Mouse (Mus musculus): ENCODE measurements around the gene Pin1. TPM values are rescaled to one million over a fixed set of nuclear protein-coding genes. Genes with fewer than 3 reads are reported as not detected.

Pin1 gene
- total RNA-seq (2023; ENCODE audit: inconsistent age): 14.5 to 16.2 TPM (median 15.0 TPM) in 4 replicates

DNA sequence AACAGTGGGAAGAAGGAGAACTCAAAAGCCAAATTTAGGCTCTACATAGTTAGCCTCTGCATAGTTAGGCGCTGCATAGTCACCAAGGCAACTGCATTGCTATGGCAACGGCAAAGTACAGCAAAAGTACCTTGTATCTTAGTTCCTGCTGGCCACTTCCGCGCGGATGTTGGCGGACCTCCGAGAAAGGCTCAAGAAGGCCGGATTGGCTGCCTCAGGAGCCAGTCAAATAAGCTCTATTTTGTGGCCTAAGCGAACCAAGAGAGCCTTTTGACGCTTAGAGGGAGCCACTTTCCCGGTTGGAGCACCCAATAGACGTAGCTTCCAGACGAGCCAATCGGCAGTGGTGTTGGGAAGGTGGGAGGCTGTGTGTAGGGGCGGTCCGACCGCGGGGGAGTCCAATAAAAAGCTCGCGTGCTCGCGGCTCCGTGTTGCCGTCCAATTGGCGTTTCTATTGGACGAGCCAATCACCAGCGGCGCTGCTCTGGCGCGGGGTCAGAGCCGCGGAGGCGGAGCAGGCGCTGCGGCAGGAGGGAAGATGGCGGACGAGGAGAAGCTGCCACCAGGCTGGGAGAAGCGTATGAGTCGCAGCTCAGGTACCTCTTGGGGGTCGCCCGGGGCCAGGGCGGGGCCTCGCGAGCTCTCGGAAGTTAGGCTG, at the start of gene Pin1:
Gene Pin1 (plus strand): TSS at position 494 of the 658 bp plus-strand sequence.

DNA sequence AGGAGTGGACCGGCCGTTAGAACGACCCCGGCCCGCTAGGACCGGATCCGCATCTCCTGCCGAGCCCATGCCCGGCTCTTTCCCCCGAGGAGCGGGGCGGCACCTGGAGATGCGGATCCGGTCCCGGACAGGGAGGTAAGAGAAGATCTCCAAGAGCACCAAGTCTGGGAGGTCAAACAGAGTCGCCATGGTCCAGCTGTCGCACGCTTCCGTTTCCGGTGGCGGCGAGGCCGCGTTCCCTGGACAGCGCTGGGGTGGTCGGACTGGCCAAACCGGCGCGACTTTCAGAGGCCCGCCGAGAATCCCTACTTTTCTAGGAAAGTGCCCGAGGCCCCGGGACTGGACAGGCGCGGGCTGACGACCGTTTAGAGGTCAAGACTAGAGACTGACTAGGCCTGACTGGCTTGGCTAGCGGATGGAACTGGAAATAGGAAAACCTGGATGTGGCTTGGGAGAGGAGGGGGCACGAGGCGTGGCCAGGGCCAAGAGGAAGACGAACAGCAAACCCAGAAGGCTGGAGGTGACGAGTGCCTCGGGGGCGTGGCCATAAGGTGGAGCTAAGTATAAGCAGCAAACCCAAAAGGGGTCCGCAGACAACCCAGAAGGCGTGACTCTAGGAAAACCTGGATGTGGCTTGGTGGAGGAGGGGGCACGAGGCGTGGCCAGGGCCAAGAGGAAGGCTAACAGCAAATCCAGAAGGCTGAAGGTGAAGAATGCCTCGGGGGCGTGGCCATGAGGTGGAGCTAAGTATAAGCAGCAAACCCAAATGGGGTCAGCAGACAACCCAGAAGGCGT, 9.6 kb upstream of the Pin1 start, which contains the start of gene Ubl5:
Gene Ubl5 (plus strand): TSS at position 778 of the 795 bp plus-strand sequence.

DNA sequence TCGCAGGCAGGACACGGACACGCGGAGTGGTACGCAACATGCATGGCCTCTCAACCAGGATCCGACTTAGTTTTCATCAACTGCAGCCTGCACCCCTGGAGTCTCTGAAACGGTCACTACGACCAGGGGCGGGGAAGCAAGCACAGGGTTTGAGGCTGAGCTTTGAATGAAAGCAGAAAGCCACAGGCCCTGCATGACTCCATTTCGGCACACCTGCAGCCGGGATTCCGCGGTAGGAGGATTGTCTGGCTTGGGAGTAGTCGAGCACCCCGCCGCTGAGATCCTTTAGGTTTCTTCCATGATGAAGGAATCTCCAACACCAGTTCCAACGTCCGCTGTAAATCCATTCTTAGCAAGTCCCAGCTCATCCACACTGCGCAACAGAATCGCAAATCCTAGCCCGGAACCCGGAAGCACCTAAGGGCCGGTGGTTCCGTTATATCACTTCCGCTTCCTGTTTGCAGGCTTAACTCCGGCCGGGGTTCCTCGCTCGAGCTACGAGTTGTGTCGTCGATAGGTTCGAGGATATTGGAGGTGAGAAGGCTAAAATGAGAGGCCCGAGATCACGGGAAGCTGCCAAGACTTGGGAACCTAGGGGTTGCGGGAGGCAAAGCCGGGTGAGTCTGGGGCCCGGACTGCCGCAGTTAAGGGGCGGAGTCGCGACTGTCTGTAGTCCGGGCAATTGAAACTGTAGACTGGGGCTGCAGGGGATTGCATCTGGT, 7.4 kb upstream of the Pin1 start, which contains the start of gene Fbxl12:
Gene Fbxl12 (minus strand): TSS at position 408 of the 722 bp plus-strand sequence.

Other genes with a start within 250 kb of the Pin1 start
- gene Zfp26, start 191.9 kb upstream of the Pin1 start, total RNA-seq (2023; ENCODE audit: inconsistent age): 41.1 to 45.0 TPM (median 44.4 TPM) in 4 replicates
- gene Zfp426, start 159.3 kb upstream of the Pin1 start, total RNA-seq (2023; ENCODE audit: inconsistent age): 17.4 to 25.3 TPM (median 18.8 TPM) in 4 replicates
- 29.0 to 37.7 TPM (median 33.0 TPM) in 4 replicates for gene Zfp266, start 130.7 kb upstream of the Pin1 start, total RNA-seq (2023; ENCODE audit: inconsistent age)
- 7.0 to 9.6 TPM (median 8.3 TPM) in 4 replicates for gene Zfp846, start 70.8 kb upstream of the Pin1 start, total RNA-seq (2023; ENCODE audit: inconsistent age)
- 350 to 393 TPM (median 361 TPM) in 4 replicates for gene Ubl5, start 9.2 kb upstream of the Pin1 start, total RNA-seq (2023; ENCODE audit: inconsistent age)
- gene Fbxl12, start 7.3 kb upstream of the Pin1 start, total RNA-seq (2023; ENCODE audit: inconsistent age): 80.5 to 89.3 TPM (median 85.7 TPM) in 4 replicates
- not detected in 4 replicates for gene Olfm2, start 94.3 kb downstream of the Pin1 start, total RNA-seq (2023; ENCODE audit: inconsistent age)
- gene Col5a3, start 163.0 kb downstream of the Pin1 start, total RNA-seq (2023; ENCODE audit: inconsistent age): 0.72 to 3.0 TPM (median 1.7 TPM) in 4 replicates
- not detected in 4 replicates for gene Rdh8, start 166.4 kb downstream of the Pin1 start, total RNA-seq (2023; ENCODE audit: inconsistent age)
- gene A230050P20Rik, start 216.5 kb downstream of the Pin1 start, total RNA-seq (2023; ENCODE audit: inconsistent age): 47.6 to 54.9 TPM (median 52.4 TPM) in 4 replicates
- gene Angptl6, start 227.6 kb downstream of the Pin1 start, total RNA-seq (2023; ENCODE audit: inconsistent age): 0.83 to 1.2 TPM (median 1.1 TPM) in 4 replicates
- 124 to 148 TPM (median 127 TPM) in 4 replicates for gene Ppan, start 236.1 kb downstream of the Pin1 start, total RNA-seq (2023; ENCODE audit: inconsistent age)
- 166 to 189 TPM (median 176 TPM) in 4 replicates for gene Eif3g, start 246.5 kb downstream of the Pin1 start, total RNA-seq (2023; ENCODE audit: inconsistent age)